Mouse (Mus musculus): ENCODE results near the gene 1810046K07Rik. TPM values are rescaled to one million over a fixed set of nuclear protein-coding genes. Genes with fewer than 3 reads are reported as not detected.

Gene 1810046K07Rik
- not detected for total RNA-seq (2021)

DNA sequence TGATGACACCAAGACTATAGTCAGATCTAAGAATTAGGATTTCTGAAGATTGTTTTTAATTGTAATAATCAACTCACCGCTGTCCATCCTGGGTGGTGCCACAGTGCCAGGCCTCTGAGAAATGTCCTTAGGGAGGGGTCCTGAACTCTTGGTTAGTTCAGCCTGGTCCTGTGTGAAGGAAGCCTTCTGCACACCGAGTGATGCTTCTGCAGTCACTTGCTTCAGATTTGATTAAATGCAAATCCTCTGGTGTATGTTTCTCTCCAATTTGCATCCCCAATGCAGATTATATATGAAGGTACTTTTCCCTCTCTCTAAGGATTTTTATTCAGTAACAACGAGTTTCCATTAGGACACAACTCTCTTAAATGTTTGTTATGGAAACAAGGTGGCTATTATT is at the start of gene 1810046K07Rik:
Gene 1810046K07Rik (minus strand): TSS at position 187 of the 400 bp plus-strand sequence.
- intact Hi-C loops (cut with DNase I) = no loop called here
- no peak for DNase-seq (ENCODE audit: low spot score in 2 of 2)

DNA sequence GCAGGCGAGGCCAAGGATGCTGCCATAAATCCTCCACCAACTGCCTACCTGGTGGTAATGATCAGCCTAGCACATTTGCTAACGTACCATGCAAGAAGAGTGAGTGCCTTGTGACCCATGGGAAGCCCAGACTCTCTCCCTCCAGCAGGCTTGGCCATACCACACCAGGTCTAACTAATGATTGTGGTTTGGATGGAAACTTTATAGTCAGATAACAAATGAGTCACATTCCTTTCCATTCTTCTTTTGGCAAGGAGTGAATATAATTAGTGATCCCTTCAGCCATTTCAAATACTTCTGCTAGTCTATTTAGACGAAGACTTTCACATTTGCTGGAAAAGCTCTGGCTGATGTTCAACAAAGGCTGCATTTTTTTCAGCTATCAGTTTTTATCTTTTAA is 40.8 kb upstream of the 1810046K07Rik start:
- intact Hi-C loops (cut with DNase I) = no loop called here
- no peak for DNase-seq (ENCODE audit: low spot score in 2 of 2)

DNA sequence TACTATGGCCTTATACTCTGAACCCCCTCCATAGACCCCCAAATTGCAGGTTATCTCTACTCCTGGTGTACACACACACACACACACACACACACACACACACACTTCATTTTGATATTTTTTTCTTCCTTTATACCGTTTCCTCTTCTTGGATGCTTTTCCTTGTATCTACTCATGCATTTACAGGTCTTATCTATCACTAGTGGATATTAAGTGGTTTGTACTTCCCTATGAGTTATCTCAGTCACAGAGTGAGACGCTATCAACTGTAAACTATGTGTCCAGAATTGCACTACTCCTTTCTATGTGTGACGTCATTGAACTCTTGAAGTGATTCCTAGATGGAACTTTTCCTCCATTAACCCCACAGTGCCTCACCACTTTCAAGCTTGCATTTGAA is 38.4 kb upstream of the 1810046K07Rik start:
- DNase-seq (ENCODE audit: low spot score in 2 of 2) = no peak
- intact Hi-C loops (cut with DNase I) = no loop called here

DNA sequence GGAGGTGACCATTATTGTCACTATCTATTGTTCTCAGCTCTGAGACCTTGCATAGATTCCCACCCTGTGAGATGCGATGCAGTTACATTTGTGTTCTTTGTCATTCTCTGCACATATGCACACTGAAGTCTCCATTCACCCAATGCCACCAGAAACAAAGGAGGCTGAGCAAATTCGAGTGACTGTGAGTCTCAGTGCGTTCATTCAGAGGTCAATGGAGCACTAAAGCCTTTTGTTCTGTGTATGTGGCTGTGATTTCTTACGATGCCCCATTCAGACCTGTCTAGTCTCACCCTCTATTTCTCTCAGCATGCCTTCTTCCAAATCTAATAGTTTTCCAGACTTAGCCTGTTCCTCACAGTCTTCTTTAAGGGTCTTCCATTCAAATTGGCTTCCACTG is 35.3 kb upstream of the 1810046K07Rik start:
- intact Hi-C loops (cut with DNase I) = no loop called here
- no peak for DNase-seq (ENCODE audit: low spot score in 2 of 2)

DNA sequence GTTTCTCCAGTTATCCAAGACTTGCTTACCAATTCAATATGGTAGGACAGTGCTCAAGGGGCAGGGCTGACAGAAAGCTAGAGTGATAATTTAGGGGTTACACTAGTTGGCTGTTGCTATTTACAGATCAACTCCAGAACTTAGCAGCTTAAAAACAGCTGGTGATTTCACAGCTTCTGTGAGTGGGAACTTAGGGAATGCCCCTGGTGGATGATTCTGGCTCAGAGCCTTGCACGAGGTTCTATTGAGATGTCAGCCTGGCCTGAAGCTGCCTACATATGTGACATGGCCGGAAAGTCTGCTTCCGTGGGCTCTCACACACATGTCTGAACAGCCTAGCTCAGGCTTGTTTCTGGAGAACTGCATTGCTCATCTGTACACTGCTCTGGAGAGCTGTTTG is 24.8 kb upstream of the 1810046K07Rik start:
- intact Hi-C loops (cut with DNase I) = no loop called here
- DNase-seq (ENCODE audit: low spot score in 2 of 2) = no peak

DNA sequence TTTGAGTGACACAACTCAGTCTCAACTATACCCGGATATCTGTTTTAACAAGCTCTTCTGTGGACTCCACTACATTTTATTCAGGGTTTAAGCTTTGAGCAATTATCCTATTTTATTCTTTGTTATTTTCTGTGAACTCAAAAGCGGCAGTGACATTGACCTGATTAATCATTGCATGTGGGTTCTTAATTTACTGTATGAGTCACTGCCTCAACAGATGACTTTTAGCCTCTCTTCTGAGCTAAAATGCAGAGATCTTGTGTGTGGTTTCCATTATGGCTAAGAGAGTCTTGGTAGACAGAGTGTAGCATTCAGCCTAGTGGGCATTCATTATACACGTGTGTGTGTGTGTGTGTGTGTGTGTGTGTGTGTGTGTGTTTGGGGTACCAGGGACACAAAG is 24.2 kb upstream of the 1810046K07Rik start:
- DNase-seq (ENCODE audit: low spot score in 2 of 2) = no peak
- intact Hi-C loops (cut with DNase I) = no loop called here

DNA sequence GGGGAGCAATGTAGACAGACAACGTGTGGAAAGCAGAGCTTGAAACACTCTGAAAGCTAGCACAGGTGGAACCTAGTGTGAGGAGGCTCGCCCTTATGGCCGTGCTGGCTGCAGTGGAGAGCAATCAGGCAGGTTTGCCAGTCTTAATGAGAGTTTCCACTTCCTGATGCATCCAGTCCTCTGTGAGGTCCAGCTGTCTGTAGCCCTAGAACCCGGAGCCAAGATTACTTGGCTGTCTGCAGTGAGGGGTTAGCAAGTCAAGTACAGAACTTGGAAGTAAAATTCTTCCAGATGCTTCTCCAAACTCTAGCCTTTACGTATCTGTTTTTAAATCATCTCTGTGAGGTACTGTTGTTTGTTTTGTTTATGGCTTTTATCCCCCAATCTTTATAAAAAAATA is 20.7 kb upstream of the 1810046K07Rik start:
- DNase-seq (ENCODE audit: low spot score in 2 of 2) = no peak
- intact Hi-C loops (cut with DNase I) = no loop called here

DNA sequence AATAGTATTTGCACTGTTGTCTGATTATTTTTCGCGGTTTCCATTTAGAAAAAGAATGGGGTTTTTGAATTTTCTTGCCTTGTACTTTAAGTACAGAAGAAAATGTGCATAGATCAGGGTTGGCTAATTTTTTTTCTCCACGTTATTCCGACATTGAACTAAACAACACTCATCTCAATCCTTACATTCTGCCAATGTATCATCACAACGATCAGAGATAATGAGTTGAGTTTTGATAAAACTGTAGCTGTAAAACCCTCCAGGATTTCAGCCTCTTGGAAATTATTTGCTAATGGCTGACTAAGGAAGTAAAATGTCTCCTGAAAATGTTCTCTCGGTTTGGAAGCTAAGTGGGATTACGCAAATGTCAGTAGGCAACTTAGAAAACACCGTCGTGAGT is 17.1 kb upstream of the 1810046K07Rik start:
- intact Hi-C loops (cut with DNase I) = no loop called here
- DNase-seq (ENCODE audit: low spot score in 2 of 2) = no peak

DNA sequence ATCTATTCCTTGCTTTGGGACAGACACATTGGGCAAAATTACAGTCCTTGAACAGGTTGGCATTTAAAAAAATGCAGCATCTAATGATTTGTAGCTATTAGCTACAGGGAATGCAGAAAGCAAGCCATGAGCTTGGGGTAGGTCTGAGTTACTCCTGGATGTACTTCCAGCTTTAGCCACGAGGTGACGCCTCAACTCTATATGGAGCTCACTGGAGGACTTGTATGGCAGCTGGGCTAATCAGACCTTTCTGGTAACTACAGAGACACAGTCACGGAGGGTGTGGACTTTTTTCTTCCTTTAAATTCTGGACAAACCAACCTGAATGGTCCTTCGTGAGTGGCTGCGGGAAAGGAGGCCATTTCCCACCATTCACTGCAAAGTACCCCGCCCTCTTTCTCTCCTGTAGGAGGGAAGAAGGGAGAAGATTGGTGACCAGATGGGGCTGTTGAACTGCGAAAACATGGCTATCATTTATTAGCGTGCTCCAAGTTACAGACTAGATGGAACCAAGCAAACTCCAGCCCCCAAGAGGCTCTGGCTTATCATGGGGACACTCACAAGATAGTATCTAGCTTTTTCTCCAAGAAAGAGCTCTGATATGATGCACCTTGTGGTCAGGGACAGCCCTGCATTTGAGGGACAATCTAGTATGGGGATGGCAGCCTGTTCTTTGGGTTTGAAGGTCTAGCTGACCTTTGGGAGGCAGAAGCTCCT is 6.7 kb upstream of the 1810046K07Rik start:
- intact Hi-C loops (cut with DNase I) = loop anchor here (1.0 to 2.0 kb wide), 2 partner anchors 430 to 573 kb away; partner anchors contain the start of gene Arhgap20

DNA sequence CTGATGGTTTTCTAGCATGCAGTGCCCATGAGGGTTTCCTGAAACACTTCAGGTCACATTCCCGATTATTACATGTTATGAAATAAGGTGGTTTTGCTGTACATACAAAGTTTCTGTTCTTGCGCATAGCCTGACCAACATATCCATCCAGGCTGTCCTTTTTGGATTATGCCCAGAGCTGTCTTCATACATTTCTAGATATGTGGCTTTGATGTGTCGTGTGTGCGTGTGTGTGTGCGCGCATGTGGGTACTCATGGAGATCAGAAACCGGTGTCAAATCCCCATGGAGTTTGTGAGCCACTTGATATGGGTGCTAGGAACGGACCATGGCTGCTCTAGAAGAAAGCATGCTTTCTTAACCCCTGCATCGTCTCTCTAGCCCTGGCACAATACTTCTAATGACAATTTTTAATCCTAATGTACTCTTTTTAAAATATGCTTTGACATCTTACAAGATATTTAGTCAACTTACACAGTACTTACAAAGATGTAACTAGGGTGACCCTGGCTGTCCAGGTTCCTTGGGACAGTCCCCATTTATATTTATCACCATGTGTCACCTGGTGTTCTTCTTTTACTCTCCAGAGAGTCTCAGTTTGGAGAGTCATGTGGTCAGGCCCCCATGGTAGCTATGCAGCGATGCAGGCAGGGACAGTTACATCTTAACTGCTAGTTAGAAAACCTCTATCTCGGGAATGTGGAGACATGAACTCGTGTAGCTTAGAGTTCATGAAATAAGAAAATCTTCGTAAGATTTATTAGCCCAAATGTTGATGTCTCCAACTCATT is 2.9 kb upstream of the 1810046K07Rik start:
- no peak for DNase-seq (ENCODE audit: low spot score in 2 of 2)
- intact Hi-C loops (cut with DNase I) = no loop called here

More for the DNA sequence above, 6.7 kb upstream of the 1810046K07Rik start:
- peak; percentile 82 to 84 for DNase-seq (ENCODE audit: low spot score in 2 of 2)

DNA sequence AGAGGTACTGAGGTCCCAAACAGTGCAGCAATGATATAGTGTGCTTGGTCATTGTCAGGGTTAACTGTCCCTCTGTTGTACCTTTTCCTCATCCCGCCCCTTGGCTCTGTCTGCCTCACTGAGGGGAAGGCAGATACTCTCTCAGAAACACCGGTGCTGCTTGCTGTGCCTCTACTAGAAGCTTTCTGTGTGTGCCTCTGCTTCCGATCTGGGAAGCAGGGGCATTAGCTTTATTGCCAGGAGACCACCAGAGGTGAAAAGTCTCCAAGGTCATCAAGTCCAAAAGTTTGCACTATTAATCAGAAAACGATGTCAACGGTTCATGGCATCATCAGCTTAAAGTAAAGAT is 1.2 kb downstream of the 1810046K07Rik start:
- intact Hi-C loops (cut with DNase I) = no loop called here
- no peak for DNase-seq (ENCODE audit: low spot score in 2 of 2)

DNA sequence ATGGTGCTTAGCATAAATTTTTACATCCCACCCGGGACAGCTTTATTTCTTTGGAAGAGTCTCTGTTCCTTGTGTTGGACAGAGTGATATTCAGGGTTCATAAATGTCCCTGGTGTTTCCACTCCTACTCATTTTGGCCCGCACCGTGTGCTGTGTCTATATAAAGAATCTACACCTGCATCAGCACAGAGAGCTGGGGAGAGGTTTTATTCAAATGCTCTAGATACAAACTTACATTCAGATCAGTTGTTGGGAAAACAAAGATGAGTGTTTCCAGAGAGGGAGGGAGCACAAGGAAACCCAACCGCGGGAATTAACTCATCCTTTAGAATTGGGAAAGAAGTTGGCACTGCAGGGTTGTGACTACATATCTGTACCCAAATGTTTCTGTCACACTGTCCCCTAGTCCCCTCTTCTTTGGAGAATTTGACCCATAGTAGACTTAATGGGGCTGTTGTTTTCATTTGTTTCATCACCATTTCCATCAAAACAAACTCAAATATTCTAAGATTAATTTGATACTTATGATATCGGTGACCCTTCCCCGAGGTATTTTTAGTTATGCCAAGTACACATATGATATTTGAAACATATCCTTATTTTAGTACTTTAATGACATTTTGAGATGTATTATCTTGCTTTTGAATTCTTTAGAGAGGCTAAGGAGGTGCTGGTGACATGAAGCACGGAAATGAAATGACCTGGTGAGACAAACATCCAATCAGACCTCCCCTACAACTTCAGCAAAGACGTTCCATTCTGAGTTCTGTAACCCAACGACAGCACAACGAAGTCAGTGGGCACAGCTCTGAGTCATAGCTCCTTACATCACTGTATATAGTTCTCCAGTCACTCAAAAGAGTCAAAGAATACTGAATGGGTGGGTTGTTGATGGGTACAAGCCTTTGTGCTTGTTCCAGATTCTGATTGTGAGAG is 1.8 kb downstream of the 1810046K07Rik start:
- DNase-seq (ENCODE audit: low spot score in 2 of 2) = no peak
- intact Hi-C loops (cut with DNase I) = no loop called here

DNA sequence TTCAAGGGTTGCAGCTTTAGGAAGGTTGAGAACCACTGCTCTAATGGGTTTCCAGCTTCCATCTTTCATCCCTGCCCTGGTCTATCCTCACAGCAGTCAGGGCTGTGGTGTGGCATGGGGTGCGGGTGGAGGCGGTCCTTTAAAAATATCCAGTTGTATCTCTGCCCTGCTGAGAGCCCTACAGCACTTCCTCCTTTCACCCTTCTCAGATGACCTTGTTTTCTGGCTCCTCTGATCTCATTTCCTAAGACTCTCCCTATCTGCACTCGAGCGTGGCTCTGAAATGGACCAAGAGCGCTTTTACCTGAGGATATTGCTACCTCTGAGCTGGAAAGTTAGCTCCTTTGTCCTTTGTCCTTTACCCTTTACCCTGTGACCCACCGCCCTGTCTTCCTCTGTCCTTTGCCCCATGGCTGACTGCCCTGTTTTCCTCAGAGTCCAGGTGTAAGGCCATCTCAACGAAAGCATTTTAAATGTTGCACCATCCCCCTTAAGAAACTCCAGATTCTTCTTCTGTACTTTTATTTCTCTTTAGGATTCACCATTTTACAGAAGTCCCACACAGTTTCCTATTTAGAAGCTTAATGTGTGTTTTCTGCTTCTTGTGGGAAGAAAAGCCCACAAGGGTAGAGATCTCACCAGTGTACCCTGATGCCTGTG is 4.2 kb downstream of the 1810046K07Rik start:
- no peak for DNase-seq (ENCODE audit: low spot score in 2 of 2)
- intact Hi-C loops (cut with DNase I) = no loop called here

DNA sequence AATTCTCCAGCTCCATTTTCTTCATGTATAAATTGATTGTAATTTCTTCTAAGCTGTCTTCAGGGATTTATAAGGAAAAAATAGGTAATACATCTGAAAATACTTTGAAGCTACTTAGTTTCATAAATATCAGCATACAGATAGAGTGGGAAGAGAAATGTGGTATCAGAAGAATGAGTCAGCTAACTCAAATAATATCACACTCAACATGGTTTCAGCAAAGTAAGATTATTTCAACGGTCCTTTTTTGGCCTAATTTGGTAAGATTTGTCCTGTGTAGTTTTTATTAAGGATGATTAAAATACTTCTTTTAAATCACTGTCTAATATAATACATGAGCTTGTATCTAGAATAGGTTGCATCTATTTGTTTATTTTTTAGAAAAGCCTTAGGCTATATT is 8.6 kb downstream of the 1810046K07Rik start:
- intact Hi-C loops (cut with DNase I) = no loop called here

DNA sequence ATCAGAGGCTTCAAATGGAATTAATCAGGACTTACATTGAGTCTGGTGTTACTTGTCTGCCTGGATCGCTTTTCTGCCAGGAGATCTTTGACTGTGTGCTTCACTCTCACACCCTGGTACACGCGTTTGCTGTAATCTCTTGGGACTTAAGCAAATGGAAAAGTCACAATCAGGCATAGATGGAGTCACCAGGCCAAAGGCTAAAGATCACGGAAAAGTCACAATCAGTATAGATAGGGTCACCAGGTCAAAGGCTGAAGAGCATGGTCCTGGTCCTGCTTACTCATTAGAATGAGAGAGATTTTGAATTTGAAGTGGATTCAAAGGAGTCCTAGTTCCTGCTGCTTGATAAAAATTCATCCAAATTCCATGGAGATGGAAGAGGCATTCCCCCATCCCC is 10.5 kb downstream of the 1810046K07Rik start:
- no peak for DNase-seq (ENCODE audit: low spot score in 2 of 2)
- intact Hi-C loops (cut with DNase I) = no loop called here

More for the DNA sequence above, 8.6 kb downstream of the 1810046K07Rik start:
- no peak for DNase-seq (ENCODE audit: low spot score in 2 of 2)

DNA sequence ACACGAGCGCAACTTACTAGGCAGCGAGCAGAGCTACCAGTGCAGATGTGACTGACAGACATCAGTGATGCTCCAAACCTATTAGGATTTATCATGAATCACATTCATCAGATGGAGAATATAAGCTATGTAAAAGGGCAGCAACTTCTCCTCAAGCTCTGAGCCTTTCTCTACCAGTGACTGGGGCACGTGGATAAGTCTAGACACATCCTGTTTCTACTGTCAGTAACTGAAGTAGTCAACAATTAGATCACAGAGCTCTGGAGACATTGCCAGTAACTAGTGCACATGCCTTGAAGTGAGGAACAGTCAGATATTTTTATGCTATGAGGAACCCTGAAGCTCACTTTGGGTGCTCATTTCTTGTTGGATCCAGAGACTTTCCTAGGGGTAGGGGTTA is 11.4 kb downstream of the 1810046K07Rik start:
- intact Hi-C loops (cut with DNase I) = no loop called here

DNA sequence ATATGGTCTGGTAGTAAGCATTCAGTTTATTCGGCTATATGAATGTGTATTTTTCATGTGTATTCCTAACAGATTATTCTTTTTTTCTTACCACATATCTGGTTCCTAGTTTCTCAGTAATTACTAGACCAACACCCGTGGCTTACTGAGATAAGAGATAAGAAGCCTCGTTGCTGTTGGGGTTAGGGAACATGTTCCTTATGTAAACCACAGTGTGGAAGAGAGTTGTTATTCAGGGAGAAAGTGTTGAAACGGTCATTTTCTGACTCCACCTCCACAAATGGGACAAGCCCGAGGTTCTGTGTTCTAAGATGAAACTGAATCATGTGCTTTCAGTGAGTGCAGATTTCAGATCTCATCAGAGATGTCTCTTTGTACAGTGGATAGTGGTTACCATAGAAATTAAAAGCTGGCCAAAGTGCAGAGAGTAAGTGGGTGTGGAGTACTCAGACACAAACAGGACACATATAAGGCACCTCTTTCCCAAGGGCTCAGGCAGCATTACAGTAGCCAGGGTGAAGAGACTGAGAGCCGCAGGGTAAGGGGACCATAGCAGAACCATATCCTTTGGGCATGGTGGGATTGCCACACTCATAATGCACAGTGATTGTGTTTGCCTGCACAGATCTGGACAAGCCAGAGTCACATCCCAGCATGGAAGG is 13.2 kb downstream of the 1810046K07Rik start:
- intact Hi-C loops (cut with DNase I) = no loop called here
- no peak for DNase-seq (ENCODE audit: low spot score in 2 of 2)

More for the DNA sequence above, 11.4 kb downstream of the 1810046K07Rik start:
- DNase-seq (ENCODE audit: low spot score in 2 of 2) = no peak

DNA sequence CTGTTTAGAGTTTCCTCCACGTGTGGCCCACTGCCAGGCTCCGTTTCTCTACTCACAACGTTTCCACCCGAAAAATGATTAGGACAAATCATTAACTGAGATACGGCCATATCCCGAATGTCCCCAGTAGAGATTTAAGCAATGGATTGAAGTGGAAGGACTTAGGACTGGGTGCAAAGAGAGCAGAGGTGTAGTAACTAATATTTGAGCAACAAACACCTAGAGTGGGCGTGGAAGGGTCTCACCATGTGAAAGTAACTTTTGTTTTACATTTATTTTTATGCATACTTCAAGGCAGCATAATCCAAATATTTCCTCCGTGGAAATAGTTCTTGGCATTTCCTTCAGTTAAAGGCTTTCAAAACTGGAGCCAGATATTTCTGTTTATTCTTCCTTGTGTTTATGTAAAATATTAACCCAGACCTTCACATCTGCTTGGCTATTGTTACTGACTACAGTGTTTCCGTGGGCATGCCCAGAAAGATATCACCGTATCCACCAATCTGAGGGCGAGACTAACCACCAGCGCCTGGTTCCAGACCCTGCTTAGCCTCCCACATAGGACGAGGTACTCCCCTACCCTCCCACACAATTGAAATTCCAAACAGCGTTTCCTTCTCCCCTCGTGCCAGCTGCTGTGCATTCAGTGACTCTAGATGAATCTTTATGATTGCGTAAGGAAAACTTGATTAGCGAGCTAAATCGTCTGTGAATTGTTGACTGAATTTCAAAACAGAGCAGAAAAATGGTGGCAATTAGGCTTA is 16.0 kb downstream of the 1810046K07Rik start:
- intact Hi-C loops (cut with DNase I) = no loop called here
- DNase-seq (ENCODE audit: low spot score in 2 of 2) = no peak
